Mouse (Mus musculus) E14TG2a.4 (cell line): ENCODE measurements around the gene Stat6.

Experiments used
- CTCF ChIP-seq: conservative IDR thresholded peaks from 2 replicates; pipeline ENCODE4 v1.5.1; 2014; ENCODE audit warnings: low read length
- POU5F1 ChIP-seq: IDR thresholded peaks from 2 replicates; pipeline ENCODE4 v1.6.1; 2014; ENCODE audit warnings: low read length, borderline replicate concordance

DNA sequence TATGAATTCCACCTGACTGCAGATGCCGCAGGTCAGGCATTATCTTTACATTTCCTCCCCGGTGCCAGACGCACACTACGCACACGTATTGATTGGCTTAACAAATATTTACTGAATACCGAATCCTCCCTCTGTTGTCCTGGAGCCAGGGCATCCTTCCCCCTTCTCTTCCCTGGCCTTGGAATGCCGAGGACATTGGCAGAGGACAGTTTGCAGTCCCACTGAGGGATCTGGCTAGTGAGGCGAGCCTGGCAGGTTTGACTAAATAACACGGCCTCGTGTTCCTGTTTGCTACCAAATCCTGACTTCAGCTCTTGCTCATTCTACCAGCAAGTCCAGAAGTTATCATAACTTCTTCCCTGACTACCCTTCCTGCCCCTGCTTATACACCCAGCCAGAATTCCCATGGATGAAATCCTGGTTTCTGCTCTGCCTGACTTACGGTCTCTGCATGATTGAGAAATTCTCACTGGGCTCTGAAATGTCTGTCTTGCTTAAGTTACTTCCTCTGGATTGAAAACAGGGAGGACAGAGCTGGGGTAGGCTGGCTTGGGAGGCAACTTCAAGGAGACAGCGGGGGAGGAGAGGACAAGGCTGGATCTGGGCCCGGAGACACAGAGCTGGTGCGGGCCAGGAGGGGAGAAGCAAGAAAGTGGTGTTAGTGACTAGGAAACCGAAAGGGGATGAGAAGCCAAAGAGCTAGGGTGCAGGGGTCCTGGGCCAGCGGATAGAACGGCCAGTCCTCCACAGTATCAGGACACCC is 42.8 kb upstream of the Stat6 start:
- TF ChIP-seq CTCF (no peak), POU5F1 (no peak)
